Mouse (Mus musculus): ENCODE results near the gene Gtf2i. TPM values are rescaled to one million over a fixed set of nuclear protein-coding genes. Genes with fewer than 3 reads are reported as not detected.
A peak's percentile ranks its signal among the peaks of the same experiment; 100 is the strongest.

The Gtf2i gene
- polyA plus RNA-seq, 1 experiment = 196 TPM

DNA sequence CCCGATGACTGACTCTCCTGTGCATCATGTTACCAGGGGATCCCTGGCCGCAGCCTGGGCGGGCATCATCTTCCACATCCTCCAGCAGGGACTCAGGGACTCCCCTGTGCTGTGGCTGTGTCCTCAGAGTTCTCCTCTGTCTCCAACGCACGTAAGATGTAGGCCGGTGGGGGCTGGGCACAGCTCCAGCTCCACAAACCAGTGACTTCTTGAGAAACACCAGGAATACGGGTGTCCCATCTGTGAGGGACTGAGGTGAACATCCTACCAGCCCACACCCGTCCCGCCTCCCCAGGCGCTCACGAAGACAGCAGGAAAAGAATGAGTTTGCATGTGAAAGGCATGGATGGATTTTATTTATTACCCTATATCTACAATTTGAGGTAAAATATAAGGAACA lies 77.1 kb downstream of the Gtf2i start:
- TF ChIP-seq POLR2A (IDR thresholded peaks at IDR 0.05; ENCODE audit: borderline replicate concordance, extremely low read depth, insufficient read depth, insufficient read length, poor library complexity, severe bottlenecking) (no peak), CTCF (IDR thresholded peaks at IDR 0.05; ENCODE audit: borderline replicate concordance, extremely low read depth, insufficient read depth, insufficient read length) (no peak)
- DNase-seq (ENCODE audit: low read depth) = no peak

GRCm38 (mm10) chr5:134236796-134237195 lies 77.8 kb downstream of the Gtf2i start:
- no peak for TF ChIP-seq POLR2A (IDR thresholded peaks at IDR 0.05; ENCODE audit: borderline replicate concordance, extremely low read depth, insufficient read depth, insufficient read length, poor library complexity, severe bottlenecking)
- no peak for TF ChIP-seq CTCF (IDR thresholded peaks at IDR 0.05; ENCODE audit: borderline replicate concordance, extremely low read depth, insufficient read depth, insufficient read length)
- DNase-seq (ENCODE audit: low read depth) = no peak

DNA sequence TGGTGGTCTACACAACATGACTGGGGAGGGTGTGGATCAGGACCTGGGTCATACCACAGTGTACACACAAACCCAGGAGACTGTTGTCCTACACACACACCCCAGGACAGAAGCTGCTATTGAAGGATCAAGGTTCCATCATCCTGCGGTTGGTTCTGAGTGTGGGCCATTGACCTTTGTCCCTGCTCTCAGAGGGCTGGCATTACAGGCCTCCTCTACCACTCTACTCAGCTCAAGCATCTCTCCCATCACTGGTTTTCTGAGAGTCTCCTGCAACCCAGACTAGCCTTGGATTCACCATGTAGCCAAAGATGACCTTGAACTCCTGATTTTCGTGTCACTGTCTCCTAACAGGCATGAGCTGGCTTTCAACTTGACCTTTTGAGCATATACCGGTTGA lies 78.3 kb downstream of the Gtf2i start:
- no peak for TF ChIP-seq POLR2A (IDR thresholded peaks at IDR 0.05; ENCODE audit: borderline replicate concordance, extremely low read depth, insufficient read depth, insufficient read length, poor library complexity, severe bottlenecking)
- TF ChIP-seq CTCF (IDR thresholded peaks at IDR 0.05; ENCODE audit: borderline replicate concordance, extremely low read depth, insufficient read depth, insufficient read length) = no peak
- DNase-seq (ENCODE audit: low read depth) = no peak

DNA sequence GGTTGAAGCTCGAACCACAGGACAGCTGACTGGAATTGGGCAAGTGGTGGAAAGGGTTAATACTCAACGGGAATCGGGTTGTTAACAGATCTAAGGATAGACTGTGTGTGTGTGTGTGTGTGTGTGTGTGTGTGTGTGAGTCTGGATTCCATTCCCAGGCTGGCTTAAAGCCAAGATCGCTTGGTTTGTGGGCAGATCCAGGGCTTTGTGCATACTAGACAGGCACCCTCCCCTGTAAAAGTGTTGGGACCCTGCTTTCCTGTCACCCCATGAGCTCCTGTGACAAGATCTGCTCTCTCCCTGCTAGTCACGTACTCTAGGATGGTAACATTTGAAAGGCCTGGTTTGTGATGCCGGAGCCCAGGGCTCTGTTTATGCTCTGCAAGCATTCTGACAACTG lies 79.4 kb downstream of the Gtf2i start:
- peak; percentile 86 for DNase-seq (ENCODE audit: low read depth)
- TF ChIP-seq POLR2A (IDR thresholded peaks at IDR 0.05; ENCODE audit: borderline replicate concordance, extremely low read depth, insufficient read depth, insufficient read length, poor library complexity, severe bottlenecking) = no peak
- no peak for TF ChIP-seq CTCF (IDR thresholded peaks at IDR 0.05; ENCODE audit: borderline replicate concordance, extremely low read depth, insufficient read depth, insufficient read length)

DNA sequence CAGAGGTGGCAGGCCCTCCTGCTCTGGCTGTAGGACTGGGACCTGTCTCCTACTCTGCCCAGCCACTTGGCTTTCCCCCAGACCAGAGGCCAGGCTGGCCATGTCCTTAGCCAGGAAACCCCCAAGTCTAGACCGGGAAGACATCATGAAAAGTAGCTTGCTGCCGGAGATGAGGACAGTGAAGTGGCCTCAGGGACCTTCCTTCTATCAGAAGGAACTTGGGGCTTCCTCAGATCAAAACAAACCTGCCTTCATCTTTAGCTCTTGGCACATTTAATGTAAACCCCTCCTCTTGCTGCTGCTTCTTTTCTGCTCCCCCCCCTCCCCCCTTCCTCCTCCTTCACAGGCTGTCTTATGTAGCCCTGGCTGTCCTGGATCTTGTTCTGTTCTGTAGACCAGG lies 80.4 kb downstream of the Gtf2i start:
- TF ChIP-seq POLR2A (IDR thresholded peaks at IDR 0.05; ENCODE audit: borderline replicate concordance, extremely low read depth, insufficient read depth, insufficient read length, poor library complexity, severe bottlenecking) = no peak
- TF ChIP-seq CTCF (IDR thresholded peaks at IDR 0.05; ENCODE audit: borderline replicate concordance, extremely low read depth, insufficient read depth, insufficient read length) = no peak
- peak; percentile 26 for DNase-seq (ENCODE audit: low read depth)

GRCm38 (mm10) chr5:134233244-134233651 lies 81.3 kb downstream of the Gtf2i start:
- TF ChIP-seq CTCF (IDR thresholded peaks at IDR 0.05; ENCODE audit: borderline replicate concordance, extremely low read depth, insufficient read depth, insufficient read length) (no peak), POLR2A (IDR thresholded peaks at IDR 0.05; ENCODE audit: borderline replicate concordance, extremely low read depth, insufficient read depth, insufficient read length, poor library complexity, severe bottlenecking) (no peak)
- DNase-seq (ENCODE audit: low read depth) = no peak

GRCm38 (mm10) chr5:134232568-134232967 lies 82.0 kb downstream of the Gtf2i start:
- DNase-seq (ENCODE audit: low read depth) = no peak

DNA sequence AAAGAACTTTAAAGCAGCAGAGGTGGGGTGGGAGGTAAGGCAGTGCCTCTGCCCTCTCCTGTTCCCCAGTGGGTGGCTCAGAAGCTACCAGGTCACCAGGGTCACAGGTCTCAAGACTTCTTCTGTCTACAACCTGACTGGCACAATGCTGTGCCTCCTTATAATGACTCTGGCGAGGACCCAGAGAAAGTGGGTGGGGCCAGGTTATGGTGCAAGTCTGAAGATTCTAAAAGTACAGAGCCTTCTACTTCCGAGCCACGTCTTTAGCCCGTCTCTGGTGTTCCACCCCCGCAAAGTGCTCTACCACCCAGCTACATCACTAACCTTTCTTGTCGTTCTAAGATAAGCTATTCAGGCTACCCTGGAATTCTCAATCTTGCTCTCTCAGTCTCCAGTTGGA lies 82.4 kb downstream of the Gtf2i start:
- TF ChIP-seq CTCF (IDR thresholded peaks at IDR 0.05; ENCODE audit: borderline replicate concordance, extremely low read depth, insufficient read depth, insufficient read length) = no peak
- TF ChIP-seq POLR2A (IDR thresholded peaks at IDR 0.05; ENCODE audit: borderline replicate concordance, extremely low read depth, insufficient read depth, insufficient read length, poor library complexity, severe bottlenecking) = no peak
- no peak for DNase-seq (ENCODE audit: low read depth)

More at GRCm38 (mm10) chr5:134232568-134232967, 82.0 kb downstream of the Gtf2i start:
- TF ChIP-seq CTCF (IDR thresholded peaks at IDR 0.05; ENCODE audit: borderline replicate concordance, extremely low read depth, insufficient read depth, insufficient read length) (no peak), POLR2A (IDR thresholded peaks at IDR 0.05; ENCODE audit: borderline replicate concordance, extremely low read depth, insufficient read depth, insufficient read length, poor library complexity, severe bottlenecking) (no peak)

- no peak for DNase-seq (ENCODE audit: low read depth)
- no peak for TF ChIP-seq POLR2A (IDR thresholded peaks at IDR 0.05; ENCODE audit: borderline replicate concordance, extremely low read depth, insufficient read depth, insufficient read length, poor library complexity, severe bottlenecking)
Measured at GRCm38 (mm10) chr5:134231376-134231775, 83.2 kb downstream of the Gtf2i start.

- no peak for DNase-seq (ENCODE audit: low read depth)
- TF ChIP-seq CTCF (IDR thresholded peaks at IDR 0.05; ENCODE audit: borderline replicate concordance, extremely low read depth, insufficient read depth, insufficient read length) (no peak), POLR2A (IDR thresholded peaks at IDR 0.05; ENCODE audit: borderline replicate concordance, extremely low read depth, insufficient read depth, insufficient read length, poor library complexity, severe bottlenecking) (no peak)
Measured at GRCm38 (mm10) chr5:134229391-134229790, 85.2 kb downstream of the Gtf2i start, which contains the start of gene Ncf1. Gene Ncf1, minus strand, starts transcription at chr5:134229625.

- no peak for DNase-seq (ENCODE audit: low read depth)
- no peak for TF ChIP-seq POLR2A (IDR thresholded peaks at IDR 0.05; ENCODE audit: borderline replicate concordance, extremely low read depth, insufficient read depth, insufficient read length, poor library complexity, severe bottlenecking)
- no peak for TF ChIP-seq CTCF (IDR thresholded peaks at IDR 0.05; ENCODE audit: borderline replicate concordance, extremely low read depth, insufficient read depth, insufficient read length)
Measured at GRCm38 (mm10) chr5:134228249-134228638, 86.3 kb downstream of the Gtf2i start.

DNA sequence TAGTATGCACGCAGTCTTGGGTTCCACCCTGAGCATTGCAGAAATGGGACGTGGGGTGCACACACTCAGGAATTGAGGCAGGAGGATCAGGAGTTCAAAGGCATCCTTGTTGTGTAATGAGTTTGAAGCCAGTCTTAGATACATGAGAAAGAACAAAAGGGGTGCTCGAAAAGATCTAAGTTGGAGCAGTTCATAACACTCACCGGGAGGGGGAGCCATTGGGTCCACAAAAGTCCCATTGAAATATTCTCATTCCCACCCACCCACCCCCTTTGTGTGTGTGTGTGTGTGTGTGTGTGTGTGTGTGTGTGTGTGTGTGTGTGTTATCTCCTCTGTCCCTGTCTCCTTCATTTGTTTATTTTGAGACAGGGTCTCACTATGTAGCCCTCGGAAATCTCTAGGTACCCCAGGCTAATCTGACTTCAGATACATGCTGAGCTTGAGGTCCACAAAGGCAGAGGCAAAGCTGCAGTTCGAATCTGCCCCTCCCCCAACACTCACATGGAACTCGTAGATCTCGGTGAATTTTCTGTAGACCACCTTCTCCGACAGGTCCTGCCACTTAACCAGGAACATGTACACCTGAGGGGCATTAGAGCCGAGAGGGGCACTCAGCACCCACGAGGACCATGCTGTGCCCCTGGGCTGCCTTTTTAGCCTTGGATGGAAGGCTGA lies 86.8 kb downstream of the Gtf2i start:
- DNase-seq (ENCODE audit: low read depth) = peak; percentile 59
- TF ChIP-seq POLR2A (IDR thresholded peaks at IDR 0.05; ENCODE audit: borderline replicate concordance, extremely low read depth, insufficient read depth, insufficient read length, poor library complexity, severe bottlenecking) (no peak), CTCF (IDR thresholded peaks at IDR 0.05; ENCODE audit: borderline replicate concordance, extremely low read depth, insufficient read depth, insufficient read length) (peak; percentile 44; the same call in 1 of the 2 replicates)

All from brain, embryonic 14.5 days (tissue).